Mouse (Mus musculus) spleen, adult 18-20 months (tissue): ENCODE data around the gene Map4.

Experiments used
- DNase-seq, 2 experiments: peaks; one replicate each; pipeline ENCODE4 v3.0.0; 2022; ENCODE audit warnings: mixed read lengths in 2 of 2

The Map4 gene

GRCm38 (mm10) chr9:110132921-110133320, 201.7 kb downstream of the Map4 start:
- DNase-seq = no peak
